Mouse (Mus musculus) kidney, embryonic 16.5 days (tissue): ENCODE results near the gene Lypd6. TPM values are rescaled to one million over a fixed set of nuclear protein-coding genes. Genes with fewer than 3 reads are reported as not detected.

ENCODE experiments used
- ATAC-seq: fragments of 200-750 bp; cut with Nextera tagmentation; 2 replicates; pipeline ENCODE4 v1.8.0; 2017; ENCODE audit warnings: moderate TSS enrichment; ENCODE audit not compliant: low FRiP score, low TSS enrichment
- H3K27ac ChIP-seq: fragments of 300-500 bp; sonication (generic); 2 replicates; pipeline ENCODE4 v1.5.1; 2014; ENCODE audit warnings: low read length
- H3K27me3 ChIP-seq: fragments of 300-500 bp; sonication (generic); 2 replicates; pipeline ENCODE4 v1.6.1; 2014; ENCODE audit warnings: low read length, control low read depth, mixed read lengths; ENCODE audit not compliant: insufficient read depth
- H3K36me3 ChIP-seq: fragments of 300-500 bp; sonication (generic); 2 replicates; pipeline ENCODE4 v1.6.1; 2014; ENCODE audit warnings: low read length, control low read depth, mixed read lengths; ENCODE audit not compliant: insufficient read depth
- H3K4me1 ChIP-seq: fragments of 300-500 bp; sonication (generic); 2 replicates; pipeline ENCODE4 v1.6.1; 2014; ENCODE audit warnings: low read length, control low read depth, mixed read lengths; ENCODE audit not compliant: insufficient read depth
- H3K4me2 ChIP-seq: fragments of 300-500 bp; sonication (generic); replicated peaks from 2 replicates; pipeline ENCODE4 v1.6.1; 2014; ENCODE audit warnings: low read depth, low read length
- H3K4me3 ChIP-seq: fragments of 300-500 bp; sonication (generic); 2 replicates; pipeline ENCODE4 v1.5.1; 2014; ENCODE audit warnings: mild to moderate bottlenecking, low read length
- H3K9ac ChIP-seq: fragments of 300-500 bp; sonication (generic); replicated peaks from 2 replicates; pipeline ENCODE4 v1.6.1; 2014; ENCODE audit warnings: low read length
- H3K9me3 ChIP-seq: fragments of 300-500 bp; sonication (generic); 2 replicates; pipeline ENCODE4 v1.6.1; 2016; ENCODE audit warnings: low read length, control low read depth
- WGBS: fragments of 180-500 bp; shearing (Covaris S2); extraction: QIAGEN DNeasy Blood & Tissue Kit; methylation state at CpG from one replicate; pipeline ENCODE4 v1.1.7; 2014; 5-methylcytosine and 5-hydroxymethylcytosine counted together
- polyA plus RNA-seq: library from polyadenylated mRNA; unstranded; fragments of >200 nt; fragmentation: Nextera tagmentation; extraction: Ambion mirVana; gene quantifications from 2 replicates; pipeline ENCODE4 v1.2.1, GENCODE M21; 2015

Gene Lypd6
- polyA plus RNA-seq, 1 experiment from 2014 or later = 12.5 TPM

- WGBS = 94% methylated on average over 10 of the region's 10 CpGs
- Histone ChIP-seq H3K4me3 (no peak overlapping the region), H3K36me3 (no peaks in the 10 kb centered on the region), H3K27me3 (no peaks in the 10 kb centered on the region), H3K9ac (no peak overlapping the region), H3K27ac (no peak overlapping the region), H3K4me2 (no peak overlapping the region), H3K9me3 (no peaks in the 10 kb centered on the region), H3K4me1 (0 out of 2 replicates have a peak, but pooled peaks cover under 1% of the 10 kb centered on the region)
- no peak for ATAC-seq
Observed at GRCm38 (mm10) chr2:50156009-50156408, 89.8 kb downstream of the Lypd6 start.

GRCm38 (mm10) chr2:50160069-50160468 is 93.8 kb downstream of the Lypd6 start:
- H3K27me3 ChIP-seq = no peaks in the 10 kb centered on the region
- no peaks in the 10 kb centered on the region for H3K9me3 ChIP-seq
- H3K4me1 ChIP-seq = no peaks in the 10 kb centered on the region
- 95% methylated on average over 3 of the region's 3 CpGs for WGBS
- no peaks in the 10 kb centered on the region for H3K36me3 ChIP-seq
- no peak overlapping the region for H3K4me2 ChIP-seq
- H3K27ac ChIP-seq = no peak overlapping the region
- ATAC-seq = no peak
- no peak overlapping the region for H3K9ac ChIP-seq
- H3K4me3 ChIP-seq = no peak overlapping the region

GRCm38 (mm10) chr2:50163608-50164007 is 97.4 kb downstream of the Lypd6 start:
- Histone ChIP-seq H3K4me1 (peaks cover 3% of the 10 kb centered on the region; the same call in 1 of the 2 replicates), H3K36me3 (no peaks in the 10 kb centered on the region), H3K9ac (no peak overlapping the region), H3K27ac (no peak overlapping the region), H3K9me3 (no peaks in the 10 kb centered on the region), H3K4me3 (no peak overlapping the region), H3K4me2 (no peak overlapping the region), H3K27me3 (no peaks in the 10 kb centered on the region)
- ATAC-seq = no peak
- WGBS = 82% methylated on average over 8 of the region's 8 CpGs

GRCm38 (mm10) chr2:50165277-50165676 is 99.0 kb downstream of the Lypd6 start:
- Histone ChIP-seq H3K4me2 (no peak overlapping the region), H3K4me1 (peaks cover 3% of the 10 kb centered on the region)
- no peak for ATAC-seq

GRCm38 (mm10) chr2:50166082-50166481 is 99.9 kb downstream of the Lypd6 start:
- 64% methylated on average over 5 of the region's 5 CpGs for WGBS

More at GRCm38 (mm10) chr2:50165277-50165676, 99.0 kb downstream of the Lypd6 start:
- Histone ChIP-seq H3K36me3 (no peaks in the 10 kb centered on the region), H3K27ac (peak overlapping the region; percentile 61), H3K9me3 (peaks cover under 1% of the 10 kb centered on the region; the same call in 1 of the 2 replicates), H3K9ac (no peak overlapping the region), H3K4me3 (no peak overlapping the region), H3K27me3 (no peaks in the 10 kb centered on the region)
- 55% methylated on average over 6 of the region's 6 CpGs for WGBS

GRCm38 (mm10) chr2:50173730-50174528 is 107.7 kb downstream of the Lypd6 start:
- H3K27me3 ChIP-seq = no peaks in the 10 kb centered on the region
- H3K4me2 ChIP-seq = no peak overlapping the region
- no peak overlapping the region for H3K27ac ChIP-seq
- H3K36me3 ChIP-seq = no peaks in the 10 kb centered on the region
- WGBS = 83% methylated on average over 12 of the region's 12 CpGs
- peaks cover 13% of the 10 kb centered on the region for H3K4me1 ChIP-seq
- H3K9me3 ChIP-seq = peaks cover 4% of the 10 kb centered on the region; the same call in 1 of the 2 replicates
- no peak overlapping the region for H3K9ac ChIP-seq
- no peak overlapping the region for H3K4me3 ChIP-seq
- ATAC-seq = no peak

More at GRCm38 (mm10) chr2:50166082-50166481, 99.9 kb downstream of the Lypd6 start:
- H3K4me2 ChIP-seq = no peak overlapping the region
- H3K36me3 ChIP-seq = no peaks in the 10 kb centered on the region
- H3K9ac ChIP-seq = no peak overlapping the region
- peaks cover 4% of the 10 kb centered on the region; the same call in 1 of the 2 replicates for H3K9me3 ChIP-seq
- H3K27me3 ChIP-seq = no peaks in the 10 kb centered on the region
- H3K4me3 ChIP-seq = no peak overlapping the region
- ATAC-seq = no peak
- H3K4me1 ChIP-seq = peaks cover 3% of the 10 kb centered on the region
- no peak overlapping the region for H3K27ac ChIP-seq

- Histone ChIP-seq H3K4me2 (no peak overlapping the region), H3K27me3 (no peaks in the 10 kb centered on the region), H3K4me1 (peaks cover 13% of the 10 kb centered on the region; the same call in 1 of the 2 replicates), H3K9me3 (no peaks in the 10 kb centered on the region), H3K4me3 (no peak overlapping the region), H3K27ac (peak overlapping the region; percentile 33; the same call in 1 of the 2 replicates), H3K36me3 (no peaks in the 10 kb centered on the region), H3K9ac (no peak overlapping the region)
- ATAC-seq = peak; percentile 75
- WGBS = 35% methylated on average over 4 of the region's 4 CpGs
Observed at GRCm38 (mm10) chr2:50175709-50176108, 109.5 kb downstream of the Lypd6 start.

- WGBS = 92% methylated on average over 5 of the region's 5 CpGs
- no peaks in the 10 kb centered on the region for H3K27me3 ChIP-seq
- no peak overlapping the region for H3K4me2 ChIP-seq
- H3K36me3 ChIP-seq = no peaks in the 10 kb centered on the region
- ATAC-seq = no peak
- peaks cover 13% of the 10 kb centered on the region; the same call in 1 of the 2 replicates for H3K4me1 ChIP-seq
- H3K4me3 ChIP-seq = no peak overlapping the region
- H3K27ac ChIP-seq = no peak overlapping the region
- no peaks in the 10 kb centered on the region for H3K9me3 ChIP-seq
- no peak overlapping the region for H3K9ac ChIP-seq
Observed at GRCm38 (mm10) chr2:50179164-50179563, 112.9 kb downstream of the Lypd6 start.

GRCm38 (mm10) chr2:50180423-50180822 is 114.2 kb downstream of the Lypd6 start:
- 90% methylated on average over 3 of the region's 3 CpGs for WGBS
- H3K27ac ChIP-seq = no peak overlapping the region
- no peaks in the 10 kb centered on the region for H3K36me3 ChIP-seq
- H3K9me3 ChIP-seq = no peaks in the 10 kb centered on the region
- no peak overlapping the region for H3K9ac ChIP-seq
- no peak overlapping the region for H3K4me2 ChIP-seq
- H3K4me1 ChIP-seq = peaks cover 7% of the 10 kb centered on the region; the same call in 1 of the 2 replicates
- H3K27me3 ChIP-seq = no peaks in the 10 kb centered on the region
- H3K4me3 ChIP-seq = no peak overlapping the region
- ATAC-seq = peak; percentile 57; the same call in 1 of the 2 replicates

- H3K9me3 ChIP-seq = no peaks in the 10 kb centered on the region
- no peaks in the 10 kb centered on the region for H3K36me3 ChIP-seq
- H3K4me1 ChIP-seq = peaks cover 3% of the 10 kb centered on the region; the same call in 1 of the 2 replicates
- no peak for ATAC-seq
- no peaks in the 10 kb centered on the region for H3K27me3 ChIP-seq
- no peak overlapping the region for H3K4me3 ChIP-seq
- no peak overlapping the region for H3K4me2 ChIP-seq
- no peak overlapping the region for H3K9ac ChIP-seq
- 78% methylated on average over 3 of the region's 3 CpGs for WGBS
- no peak overlapping the region for H3K27ac ChIP-seq
Observed at GRCm38 (mm10) chr2:50181332-50181731, 115.1 kb downstream of the Lypd6 start.
